Mouse (Mus musculus) hindbrain, embryonic 16.5 days (tissue): Measurements from ENCODE around the gene Ins2. TPM values are rescaled to one million over a fixed set of nuclear protein-coding genes. Genes with fewer than 3 reads are reported as not detected.

Experiments
- ATAC-seq: fragments of 200-750 bp; cut with Nextera tagmentation; 2 replicates; pipeline ENCODE4 v1.8.0; 2017; ENCODE audit warnings: moderate TSS enrichment, moderate library complexity
- H3K27ac ChIP-seq: fragments of 300-500 bp; sonication (generic); 2 replicates; pipeline ENCODE4 v1.5.1; 2014; ENCODE audit warnings: low read depth, mild to moderate bottlenecking, control low read depth, low read length, moderate library complexity
- H3K27me3 ChIP-seq: fragments of 300-500 bp; sonication (generic); replicated peaks from 2 replicates; pipeline ENCODE4 v1.6.1; 2014; ENCODE audit warnings: low read length; ENCODE audit not compliant: control insufficient read depth, insufficient read depth
- H3K36me3 ChIP-seq: fragments of 300-500 bp; sonication (generic); 2 replicates; pipeline ENCODE4 v1.6.1; 2014; ENCODE audit warnings: mild to moderate bottlenecking, low read length, moderate library complexity, mixed read lengths; ENCODE audit not compliant: control insufficient read depth, insufficient read depth
- H3K4me1 ChIP-seq: fragments of 300-500 bp; sonication (generic); 2 replicates; pipeline ENCODE4 v1.6.1; 2014; ENCODE audit warnings: low read depth, low read length; ENCODE audit not compliant: control insufficient read depth, insufficient read depth
- H3K4me2 ChIP-seq: fragments of 300-500 bp; sonication (generic); 2 replicates; pipeline ENCODE4 v1.6.1; 2014; ENCODE audit warnings: mild to moderate bottlenecking, low read length, control low read depth, moderate library complexity
- H3K4me3 ChIP-seq: fragments of 300-500 bp; sonication (generic); 2 replicates; pipeline ENCODE4 v1.5.1; 2014; ENCODE audit warnings: mild to moderate bottlenecking, low read length, control low read depth, moderate library complexity
- H3K9ac ChIP-seq: fragments of 300-500 bp; sonication (generic); 2 replicates; pipeline ENCODE4 v1.6.1; 2014; ENCODE audit warnings: low read depth, mild to moderate bottlenecking, control low read depth, low read length, moderate library complexity
- H3K9me3 ChIP-seq: fragments of 300-500 bp; sonication (generic); 2 replicates; pipeline ENCODE4 v1.6.1; 2014; ENCODE audit warnings: mild to moderate bottlenecking, low read length, moderate library complexity; ENCODE audit not compliant: control insufficient read depth
- WGBS: fragments of 180-500 bp; shearing (Covaris S2); extraction: QIAGEN DNeasy Blood & Tissue Kit; methylation state at CpG from one replicate; pipeline ENCODE4 v1.1.7; 2014; 5-methylcytosine and 5-hydroxymethylcytosine counted together
- polyA plus RNA-seq: library from polyadenylated mRNA; unstranded; fragments of >200 nt; fragmentation: Nextera tagmentation; extraction: Ambion mirVana; gene quantifications from 2 replicates; pipeline ENCODE4 v1.2.1, GENCODE M21; 2015

Ins2 gene
- polyA plus RNA-seq, 1 experiment from 2014 or later = 3.4 TPM

- no peak overlapping the region; the same call in 1 of the 2 replicates for H3K9ac ChIP-seq
- no peaks in the 10 kb centered on the region for H3K9me3 ChIP-seq
- WGBS = under 1% methylated on average over 41 of the region's 43 CpGs
- peaks cover 22% of the 10 kb centered on the region for H3K4me1 ChIP-seq
- H3K4me2 ChIP-seq = peak overlapping the region; percentile 54
- peaks cover 76% of the 10 kb centered on the region for H3K27me3 ChIP-seq
- no peaks in the 10 kb centered on the region for H3K36me3 ChIP-seq
- no peak for ATAC-seq
- no peak overlapping the region for H3K27ac ChIP-seq
- peak overlapping the region; percentile 39 for H3K4me3 ChIP-seq
Observed at GRCm38 (mm10) chr7:142659767-142660650, 83.2 kb downstream of the Ins2 start.

DNA sequence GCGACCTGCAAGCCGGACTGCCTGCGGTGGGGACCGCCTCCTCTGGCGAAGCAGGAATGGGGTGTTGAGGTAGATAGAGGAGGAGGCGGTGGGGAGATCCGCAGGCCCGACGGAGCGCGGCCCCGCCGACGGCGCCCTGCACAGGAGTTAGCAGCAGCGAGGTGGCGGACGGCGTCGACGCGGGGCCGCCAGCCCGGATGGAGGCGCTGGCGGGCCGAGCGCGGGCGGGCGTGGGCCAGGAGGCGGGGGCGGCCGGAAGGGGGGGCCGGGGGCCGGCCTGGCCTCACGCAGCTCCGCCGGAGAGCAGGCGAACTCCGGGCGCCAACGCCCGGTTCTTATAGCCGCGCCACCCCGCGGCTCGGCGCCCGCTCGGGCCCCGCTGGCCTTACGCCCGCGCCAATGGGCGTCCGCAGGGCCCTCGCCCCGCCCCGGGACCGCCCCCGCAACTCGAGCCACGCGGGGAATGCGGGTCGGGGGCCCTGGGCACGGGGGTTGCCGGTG is 84.0 kb downstream of the Ins2 start:
- peak overlapping the region; percentile 39; the same call in 1 of the 2 replicates for H3K9ac ChIP-seq
- peak overlapping the region; percentile 39 for H3K4me3 ChIP-seq
- H3K4me1 ChIP-seq = peaks cover 22% of the 10 kb centered on the region
- H3K27ac ChIP-seq = no peak overlapping the region
- peaks cover 76% of the 10 kb centered on the region for H3K27me3 ChIP-seq
- WGBS = under 1% methylated on average over 47 of the region's 70 CpGs
- H3K4me2 ChIP-seq = peak overlapping the region; percentile 54
- peak; percentile 43 for ATAC-seq
- no peaks in the 10 kb centered on the region for H3K36me3 ChIP-seq
- H3K9me3 ChIP-seq = no peaks in the 10 kb centered on the region

DNA sequence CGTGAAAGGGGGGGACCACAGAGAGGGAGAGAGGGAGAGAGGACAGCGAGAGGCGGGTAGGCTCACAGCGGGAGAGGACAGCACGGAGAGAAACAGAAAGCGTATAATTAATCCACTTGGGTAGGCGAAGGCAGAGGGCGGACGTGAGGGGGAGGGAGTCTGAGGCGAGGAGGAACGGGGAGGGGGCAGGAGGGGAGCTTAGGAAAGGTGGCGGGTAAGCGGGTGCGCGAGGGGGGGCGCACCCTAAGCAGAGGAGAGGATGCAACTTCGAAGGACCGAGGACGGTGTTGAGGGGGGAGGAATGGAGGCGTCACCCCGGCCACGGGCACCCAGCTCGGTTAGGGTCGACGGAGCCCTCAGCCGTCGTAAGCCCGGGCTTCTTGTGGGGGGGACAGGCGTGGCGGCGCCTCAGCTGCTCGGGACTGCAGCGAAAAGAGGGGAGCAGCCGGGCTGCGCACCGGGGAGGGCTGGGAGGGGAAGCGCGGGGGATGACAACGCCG is 84.5 kb downstream of the Ins2 start:
- H3K9ac ChIP-seq = peak overlapping the region; percentile 53
- 1% methylated on average over 36 of the region's 40 CpGs for WGBS
- peak overlapping the region; percentile 54 for H3K4me2 ChIP-seq
- H3K4me3 ChIP-seq = peak overlapping the region; percentile 39
- peak; percentile 47 for ATAC-seq
- H3K27ac ChIP-seq = peak overlapping the region; percentile 14; the same call in 1 of the 2 replicates
- no peaks in the 10 kb centered on the region for H3K36me3 ChIP-seq
- peaks cover 79% of the 10 kb centered on the region for H3K27me3 ChIP-seq
- H3K9me3 ChIP-seq = no peaks in the 10 kb centered on the region
- H3K4me1 ChIP-seq = peaks cover 19% of the 10 kb centered on the region

DNA sequence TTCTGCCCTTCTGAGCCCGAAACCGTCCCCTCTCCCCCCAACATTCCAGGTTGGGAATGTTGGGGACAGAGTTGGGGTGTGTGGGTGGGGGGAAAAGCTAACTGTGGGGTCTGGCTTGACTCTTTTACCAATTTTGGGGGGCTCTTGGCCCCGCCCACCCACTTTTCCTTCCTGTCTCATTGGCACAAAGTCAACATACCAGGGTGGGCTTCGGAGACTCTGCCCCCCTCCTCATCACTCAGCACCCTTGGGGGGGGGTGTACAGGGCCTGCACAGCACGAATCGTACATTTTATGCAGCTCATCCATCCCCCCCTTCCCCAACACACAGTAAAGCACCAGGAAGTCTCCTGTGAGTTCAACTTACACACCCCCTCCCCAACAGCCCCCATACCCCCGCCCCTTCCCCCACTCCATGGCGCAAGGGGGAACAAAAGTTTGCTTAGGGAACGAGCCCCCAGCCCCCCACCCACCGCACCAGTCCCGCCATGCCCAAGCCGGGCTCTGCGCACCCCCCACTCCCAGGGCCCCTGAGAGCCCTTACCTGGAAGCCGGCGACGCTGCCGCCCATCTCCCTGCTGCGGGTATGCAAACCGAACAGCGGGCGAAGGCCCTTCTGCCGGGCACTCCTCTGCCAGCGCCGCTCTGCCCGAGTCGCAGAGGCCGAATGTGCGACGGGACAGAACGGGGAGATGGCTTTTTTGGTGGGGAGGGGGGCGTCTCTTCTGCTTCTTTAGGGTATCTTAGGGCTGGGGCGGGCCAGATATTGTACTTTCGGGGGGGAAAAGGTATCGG is 85.2 kb downstream of the Ins2 start:
- H3K4me1 ChIP-seq = peaks cover 19% of the 10 kb centered on the region
- H3K4me3 ChIP-seq = peak overlapping the region; percentile 39
- peak overlapping the region; percentile 54 for H3K4me2 ChIP-seq
- H3K9ac ChIP-seq = peak overlapping the region; percentile 53
- no peaks in the 10 kb centered on the region for H3K9me3 ChIP-seq
- H3K27me3 ChIP-seq = peaks cover 79% of the 10 kb centered on the region
- WGBS = under 1% methylated on average over 30 of the region's 34 CpGs
- H3K36me3 ChIP-seq = no peaks in the 10 kb centered on the region
- peak overlapping the region; percentile 14; the same call in 1 of the 2 replicates for H3K27ac ChIP-seq
- no peak for ATAC-seq

DNA sequence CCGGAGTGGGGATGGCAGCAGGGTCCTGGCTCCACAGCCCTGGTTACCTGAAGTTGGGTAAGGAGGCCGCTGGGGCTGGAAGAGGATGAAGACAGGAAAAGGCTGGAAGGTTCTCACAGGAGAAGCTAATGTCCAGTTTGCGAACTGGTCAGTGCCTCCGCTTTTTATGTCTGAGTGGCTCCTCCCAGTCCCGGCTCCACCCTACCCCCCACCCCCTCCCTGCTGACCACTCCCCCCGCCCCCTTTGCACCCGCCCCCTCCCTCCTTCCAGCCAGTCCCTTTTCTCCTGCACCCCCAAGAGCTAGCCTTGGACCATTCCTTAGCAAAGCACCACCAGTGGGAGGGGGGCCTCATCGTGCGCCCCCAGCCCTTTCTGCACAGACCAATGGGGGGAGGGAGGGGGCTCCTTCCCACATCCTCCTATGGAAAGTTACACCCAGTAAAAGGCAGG is 85.8 kb downstream of the Ins2 start:
- Histone ChIP-seq H3K4me3 (peak overlapping the region; percentile 39), H3K36me3 (no peaks in the 10 kb centered on the region), H3K9ac (no peak overlapping the region), H3K27me3 (peaks cover 79% of the 10 kb centered on the region), H3K4me2 (peak overlapping the region; percentile 4; the same call in 1 of the 2 replicates), H3K4me1 (peaks cover 19% of the 10 kb centered on the region), H3K9me3 (no peaks in the 10 kb centered on the region), H3K27ac (no peak overlapping the region)
- 9% methylated on average over 6 of the region's 9 CpGs for WGBS
- no peak for ATAC-seq

DNA sequence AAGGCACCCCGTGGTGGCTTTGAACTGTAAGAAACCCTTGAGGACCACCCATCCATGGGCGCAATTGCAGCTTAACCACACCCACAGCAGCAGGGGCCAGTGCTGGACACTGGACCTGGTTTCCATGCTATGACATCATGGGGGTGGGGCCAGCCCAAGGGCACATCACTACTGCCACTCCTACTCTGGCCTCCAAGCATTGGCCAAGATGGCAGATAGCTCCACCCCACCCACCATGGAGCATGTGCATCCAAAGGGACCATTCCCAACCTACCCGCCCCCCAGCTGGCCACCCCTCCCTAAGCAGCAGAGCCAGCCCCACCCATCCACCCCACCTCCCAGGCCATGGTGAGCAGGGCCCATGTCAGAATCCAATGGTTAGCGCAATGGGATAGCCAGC is 87.1 kb downstream of the Ins2 start:
- 18% methylated on average over 4 of the region's 4 CpGs for WGBS
- peak overlapping the region; percentile 2; the same call in 1 of the 2 replicates for H3K4me3 ChIP-seq
- no peak for ATAC-seq
- H3K36me3 ChIP-seq = no peaks in the 10 kb centered on the region
- H3K27ac ChIP-seq = no peak overlapping the region
- H3K9me3 ChIP-seq = no peaks in the 10 kb centered on the region
- H3K9ac ChIP-seq = no peak overlapping the region
- peaks cover 75% of the 10 kb centered on the region for H3K27me3 ChIP-seq
- no peak overlapping the region; the same call in 1 of the 2 replicates for H3K4me2 ChIP-seq
- H3K4me1 ChIP-seq = peaks cover 19% of the 10 kb centered on the region

GRCm38 (mm10) chr7:142655633-142656032 is 87.5 kb downstream of the Ins2 start:
- Histone ChIP-seq H3K9me3 (no peaks in the 10 kb centered on the region), H3K9ac (no peak overlapping the region), H3K36me3 (no peaks in the 10 kb centered on the region), H3K4me2 (no peak overlapping the region), H3K27ac (no peak overlapping the region), H3K4me3 (peak overlapping the region; percentile 2), H3K27me3 (peaks cover 72% of the 10 kb centered on the region), H3K4me1 (peaks cover 17% of the 10 kb centered on the region)
- no peak for ATAC-seq
- 6% methylated on average over 11 of the region's 11 CpGs for WGBS

DNA sequence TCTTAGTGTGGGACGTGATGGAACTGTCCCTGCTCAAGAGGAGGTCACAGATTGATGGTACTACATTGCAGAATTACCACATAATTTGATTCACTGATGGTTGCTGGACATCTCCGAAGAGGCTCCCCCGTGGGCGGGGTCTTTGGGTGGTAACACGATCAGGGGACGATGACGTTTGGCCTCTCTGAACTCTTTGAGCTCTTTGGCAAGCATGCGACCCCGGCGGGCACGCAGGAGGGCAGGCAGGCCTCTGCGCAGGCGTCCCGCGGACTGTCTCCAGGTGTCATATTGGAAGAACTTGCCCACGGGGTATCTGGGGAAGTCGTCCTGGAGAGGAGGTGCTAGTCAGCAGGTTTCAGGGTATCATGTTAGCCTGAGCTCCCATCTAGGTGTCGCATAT is 89.5 kb downstream of the Ins2 start:
- WGBS = 5% methylated on average over 18 of the region's 18 CpGs
- no peaks in the 10 kb centered on the region for H3K36me3 ChIP-seq
- no peak overlapping the region for H3K4me2 ChIP-seq
- peaks cover 57% of the 10 kb centered on the region for H3K27me3 ChIP-seq
- H3K27ac ChIP-seq = no peak overlapping the region
- no peak overlapping the region for H3K9ac ChIP-seq
- H3K4me1 ChIP-seq = peaks cover 8% of the 10 kb centered on the region; the same call in 1 of the 2 replicates
- ATAC-seq = no peak
- no peaks in the 10 kb centered on the region for H3K9me3 ChIP-seq
- no peak overlapping the region for H3K4me3 ChIP-seq
